Mouse (Mus musculus) forebrain, embryonic 16.5 days (tissue): ENCODE results near the gene Babam2. TPM values are rescaled to one million over a fixed set of nuclear protein-coding genes. Genes with fewer than 3 reads are reported as not detected.

ENCODE experiments used
- ATAC-seq: fragments of 200-750 bp; cut with Nextera tagmentation; 2 replicates; pipeline ENCODE4 v1.8.0; 2017; ENCODE audit warnings: mild to moderate bottlenecking, moderate library complexity
- H3K27ac ChIP-seq: fragments of 300-500 bp; sonication (generic); 2 replicates; pipeline ENCODE4 v1.5.1; 2014; ENCODE audit warnings: low read length, control low read depth
- H3K27me3 ChIP-seq: fragments of 300-500 bp; sonication (generic); replicated peaks from 2 replicates; pipeline ENCODE4 v1.6.1; 2014; ENCODE audit warnings: low read length; ENCODE audit not compliant: control insufficient read depth, insufficient read depth
- H3K36me3 ChIP-seq: fragments of 300-500 bp; sonication (generic); 2 replicates; pipeline ENCODE4 v1.6.1; 2014; ENCODE audit not compliant: control insufficient read depth, insufficient read depth
- H3K4me1 ChIP-seq: fragments of 300-500 bp; sonication (generic); replicated peaks from 2 replicates; pipeline ENCODE4 v1.6.1; 2014; ENCODE audit warnings: low read length; ENCODE audit not compliant: control insufficient read depth, insufficient read depth
- H3K4me2 ChIP-seq: fragments of 300-500 bp; sonication (generic); 2 replicates; pipeline ENCODE4 v1.6.1; 2014; ENCODE audit warnings: mild to moderate bottlenecking, low read length, control low read depth
- H3K4me3 ChIP-seq: fragments of 300-500 bp; sonication (generic); replicated peaks from 2 replicates; pipeline ENCODE4 v1.5.1; 2014; ENCODE audit warnings: mild to moderate bottlenecking, low read length, control low read depth
- H3K9ac ChIP-seq: fragments of 300-500 bp; sonication (generic); replicated peaks from 2 replicates; pipeline ENCODE4 v1.6.1; 2014; ENCODE audit warnings: low read depth, low read length, control low read depth
- H3K9me3 ChIP-seq: fragments of 300-500 bp; sonication (generic); 2 replicates; pipeline ENCODE4 v1.6.1; 2016; ENCODE audit warnings: low read length; ENCODE audit not compliant: control insufficient read depth
- WGBS: fragments of 180-500 bp; shearing (Covaris S2); extraction: QIAGEN DNeasy Blood & Tissue Kit; methylation state at CpG from one replicate; pipeline ENCODE4 v1.1.7; 2014; 5-methylcytosine and 5-hydroxymethylcytosine counted together
- polyA plus RNA-seq: library from polyadenylated mRNA; unstranded; fragments of >200 nt; fragmentation: Nextera tagmentation; extraction: Ambion mirVana; gene quantifications from 2 replicates; pipeline ENCODE4 v1.2.1, GENCODE M21; 2015

Babam2 gene
- polyA plus RNA-seq, 1 experiment from 2014 or later = 53.5 TPM

DNA sequence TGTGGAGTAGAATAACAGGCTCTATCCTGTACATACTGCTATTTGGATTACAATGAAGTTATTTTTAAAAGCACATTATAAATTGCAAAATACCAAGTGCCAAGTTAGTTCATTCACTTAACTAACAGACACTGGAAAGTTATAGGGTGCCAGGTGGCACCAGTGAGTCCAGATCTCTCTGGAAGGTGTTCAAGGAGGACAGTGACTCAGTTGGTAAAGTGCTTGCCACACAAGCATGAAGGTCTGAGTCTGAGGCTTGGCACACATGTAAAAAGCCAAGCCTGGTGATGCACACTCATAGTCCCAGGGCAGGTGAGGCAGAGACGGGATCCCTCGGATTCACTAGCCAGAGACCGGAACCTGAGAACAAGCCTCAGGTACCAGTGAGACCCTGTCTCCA, 375.4 kb downstream of the Babam2 start:
- H3K9me3 ChIP-seq = no peaks in the 10 kb centered on the region
- no peaks in the 10 kb centered on the region for H3K4me1 ChIP-seq
- H3K4me3 ChIP-seq = no peak overlapping the region
- no peaks in the 10 kb centered on the region for H3K27me3 ChIP-seq
- no peak overlapping the region for H3K4me2 ChIP-seq
- no peak overlapping the region for H3K27ac ChIP-seq
- H3K9ac ChIP-seq = no peak overlapping the region
- ATAC-seq = no peak
- H3K36me3 ChIP-seq = no peaks in the 10 kb centered on the region
- 100% methylated on average over 3 of the region's 3 CpGs for WGBS

DNA sequence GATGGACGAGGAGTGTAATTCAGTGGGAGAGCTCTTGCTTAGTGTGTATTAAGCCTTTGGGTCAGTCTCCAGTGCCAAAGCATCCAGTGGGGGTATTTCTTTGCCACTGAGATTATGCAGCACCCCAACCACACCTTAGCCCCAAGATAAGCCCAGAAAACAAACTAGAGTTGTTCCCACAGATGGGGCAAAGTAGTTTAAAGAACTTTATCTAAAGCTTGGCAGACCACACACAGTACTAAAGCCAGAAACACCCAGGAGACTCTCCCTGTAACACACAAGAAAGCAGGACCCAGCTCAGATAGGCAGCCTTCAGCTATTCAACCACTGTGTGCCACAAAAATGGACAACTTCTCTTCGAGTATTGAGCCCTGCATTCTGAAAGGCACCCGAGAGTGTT, 376.6 kb downstream of the Babam2 start:
- Histone ChIP-seq H3K4me2 (no peak overlapping the region), H3K9me3 (no peaks in the 10 kb centered on the region), H3K4me1 (no peaks in the 10 kb centered on the region), H3K27ac (no peak overlapping the region), H3K36me3 (no peaks in the 10 kb centered on the region), H3K27me3 (no peaks in the 10 kb centered on the region), H3K9ac (no peak overlapping the region), H3K4me3 (no peak overlapping the region)
- no peak for ATAC-seq
- WGBS = 84% methylated on average over 3 of the region's 3 CpGs

DNA sequence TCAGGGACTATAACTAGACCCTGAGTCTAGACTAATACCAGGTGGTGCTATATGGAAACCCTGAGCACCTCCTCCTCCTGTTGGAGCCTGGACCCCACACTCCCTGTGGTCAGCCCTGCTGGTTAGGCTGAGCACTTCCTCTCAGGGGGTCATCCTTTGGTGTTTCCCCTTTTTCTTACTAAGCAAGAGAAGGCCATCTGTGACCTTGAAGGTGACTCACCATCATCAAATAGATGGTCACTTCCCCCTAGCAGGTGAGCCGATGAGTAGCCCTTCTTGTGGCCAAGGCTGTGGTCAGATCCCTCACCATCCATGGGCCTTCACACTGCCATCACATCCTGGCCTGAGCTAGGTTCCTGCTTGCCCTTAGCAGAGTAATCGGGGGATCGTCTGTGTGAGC, 379.7 kb downstream of the Babam2 start:
- H3K27ac ChIP-seq = no peak overlapping the region
- 90% methylated on average over 3 of the region's 3 CpGs for WGBS
- no peak overlapping the region for H3K4me2 ChIP-seq
- ATAC-seq = no peak
- H3K36me3 ChIP-seq = no peaks in the 10 kb centered on the region
- H3K9ac ChIP-seq = no peak overlapping the region
- no peaks in the 10 kb centered on the region for H3K27me3 ChIP-seq
- H3K4me3 ChIP-seq = no peak overlapping the region
- H3K9me3 ChIP-seq = no peaks in the 10 kb centered on the region
- no peaks in the 10 kb centered on the region for H3K4me1 ChIP-seq

DNA sequence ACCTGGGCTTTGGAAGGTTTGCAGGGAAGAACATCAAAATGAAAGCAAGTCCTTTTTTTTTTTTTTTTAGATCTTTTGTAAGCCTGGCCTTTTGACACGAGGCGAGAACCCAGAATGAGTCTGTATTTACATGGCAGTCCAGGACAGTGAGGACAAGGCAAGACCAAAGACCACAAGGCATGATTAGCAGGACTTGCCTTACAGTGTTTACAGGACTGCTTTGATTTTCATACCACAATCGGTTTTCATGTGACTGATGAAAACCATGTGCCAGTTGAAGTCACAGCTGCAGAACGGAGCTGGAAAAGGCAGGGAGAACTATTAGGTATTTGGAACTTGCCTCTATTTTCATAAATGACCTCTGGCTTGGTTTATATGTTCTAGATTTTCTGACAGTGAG, 381.5 kb downstream of the Babam2 start:
- 86% methylated on average over 4 of the region's 4 CpGs for WGBS
- no peak overlapping the region for H3K9ac ChIP-seq
- no peaks in the 10 kb centered on the region for H3K9me3 ChIP-seq

DNA sequence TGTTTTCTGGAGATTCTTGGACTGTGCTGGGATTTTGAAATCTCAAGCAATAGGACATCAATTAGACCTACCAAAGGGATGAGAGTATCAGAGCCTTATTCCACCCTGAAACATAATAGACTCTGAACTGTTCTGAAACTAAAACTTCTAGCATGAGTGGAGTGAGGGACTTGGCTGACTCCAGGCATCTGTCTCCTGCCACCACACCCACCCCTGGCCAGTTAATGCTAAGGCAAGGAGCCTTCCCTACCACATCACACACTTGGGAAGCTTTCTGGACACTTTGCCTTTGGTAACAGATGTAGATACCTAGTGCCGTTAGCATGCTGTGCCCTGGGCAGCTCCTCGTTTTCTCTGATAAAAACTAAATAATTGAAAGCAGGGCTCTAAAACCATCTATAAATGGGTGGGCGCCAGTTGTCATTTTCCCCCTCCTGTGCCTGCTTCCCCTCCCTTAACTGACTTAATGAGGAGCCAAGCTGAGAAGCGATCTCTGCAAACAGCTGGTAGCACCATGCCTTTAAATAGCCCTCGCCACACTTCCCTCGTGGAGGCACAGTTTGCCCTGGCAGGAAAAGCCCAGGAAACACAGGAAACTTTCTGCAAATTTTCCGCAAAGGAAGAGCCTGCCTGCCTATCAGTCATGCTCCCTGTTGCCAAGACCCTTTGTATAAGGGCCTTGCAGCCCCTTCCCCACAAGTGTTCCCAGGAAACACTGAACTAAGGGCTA, 383.2 kb downstream of the Babam2 start:
- Histone ChIP-seq H3K9ac (no peak overlapping the region), H3K4me2 (no peak overlapping the region), H3K9me3 (no peaks in the 10 kb centered on the region), H3K4me3 (no peak overlapping the region), H3K4me1 (no peaks in the 10 kb centered on the region), H3K27ac (no peak overlapping the region), H3K36me3 (no peaks in the 10 kb centered on the region), H3K27me3 (no peaks in the 10 kb centered on the region)
- no peak for ATAC-seq
- 29% methylated on average over 7 of the region's 7 CpGs for WGBS

More for the DNA sequence above, 381.5 kb downstream of the Babam2 start:
- Histone ChIP-seq H3K36me3 (no peaks in the 10 kb centered on the region), H3K4me2 (no peak overlapping the region), H3K27me3 (no peaks in the 10 kb centered on the region), H3K4me1 (no peaks in the 10 kb centered on the region), H3K4me3 (no peak overlapping the region), H3K27ac (no peak overlapping the region)
- no peak for ATAC-seq

DNA sequence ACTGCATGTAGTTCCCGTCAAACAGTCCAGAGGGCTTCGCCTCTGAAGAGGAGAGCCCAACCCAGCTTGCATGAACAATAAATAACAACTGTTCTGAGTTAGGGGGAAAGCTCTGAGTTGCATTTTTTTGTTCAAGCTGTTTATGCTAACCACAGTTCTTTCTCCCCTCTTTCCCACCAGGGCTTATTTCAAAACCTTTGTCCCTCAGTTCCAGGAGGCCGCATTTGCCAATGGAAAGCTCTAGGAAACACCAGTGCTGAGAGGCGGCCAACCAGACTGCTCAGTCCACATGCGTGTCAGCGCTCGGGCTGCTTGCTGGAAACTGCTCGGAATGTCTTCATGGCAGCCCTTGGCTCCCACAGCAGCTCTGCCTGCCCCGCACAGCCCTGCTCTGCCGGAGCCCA, 386.9 kb downstream of the Babam2 start:
- Histone ChIP-seq H3K36me3 (no peaks in the 10 kb centered on the region), H3K27ac (no peak overlapping the region), H3K4me3 (no peak overlapping the region), H3K4me1 (no peaks in the 10 kb centered on the region), H3K4me2 (no peak overlapping the region), H3K9ac (no peak overlapping the region), H3K9me3 (no peaks in the 10 kb centered on the region), H3K27me3 (no peaks in the 10 kb centered on the region)
- no peak for ATAC-seq
- WGBS = 83% methylated on average over 10 of the region's 10 CpGs

DNA sequence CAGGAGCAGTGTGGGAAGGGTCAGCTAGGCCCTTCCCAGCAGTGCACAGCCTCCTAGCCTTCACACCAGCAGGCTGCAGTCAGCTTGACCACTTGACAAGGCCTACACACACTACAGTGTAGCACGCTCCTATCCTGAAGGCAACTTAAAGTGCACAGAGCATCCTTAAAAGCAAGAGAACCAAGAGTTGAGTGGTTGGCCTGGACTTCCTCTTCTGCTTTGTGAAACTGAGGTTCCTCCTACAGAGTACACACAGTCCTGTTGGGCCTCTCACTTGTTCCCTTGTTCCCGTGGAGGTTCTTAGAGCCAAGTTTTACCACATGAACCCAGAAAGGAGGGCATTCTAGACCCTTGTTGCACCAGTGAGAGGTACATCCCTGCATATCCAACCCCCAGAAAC, 388.1 kb downstream of the Babam2 start:
- WGBS = 96% methylated on average over 2 of the region's 2 CpGs
- H3K27ac ChIP-seq = no peak overlapping the region
- H3K36me3 ChIP-seq = no peaks in the 10 kb centered on the region
- H3K9ac ChIP-seq = no peak overlapping the region
- ATAC-seq = no peak
- no peaks in the 10 kb centered on the region for H3K4me1 ChIP-seq
- no peak overlapping the region for H3K4me2 ChIP-seq
- no peaks in the 10 kb centered on the region for H3K9me3 ChIP-seq
- no peak overlapping the region for H3K4me3 ChIP-seq
- H3K27me3 ChIP-seq = no peaks in the 10 kb centered on the region

DNA sequence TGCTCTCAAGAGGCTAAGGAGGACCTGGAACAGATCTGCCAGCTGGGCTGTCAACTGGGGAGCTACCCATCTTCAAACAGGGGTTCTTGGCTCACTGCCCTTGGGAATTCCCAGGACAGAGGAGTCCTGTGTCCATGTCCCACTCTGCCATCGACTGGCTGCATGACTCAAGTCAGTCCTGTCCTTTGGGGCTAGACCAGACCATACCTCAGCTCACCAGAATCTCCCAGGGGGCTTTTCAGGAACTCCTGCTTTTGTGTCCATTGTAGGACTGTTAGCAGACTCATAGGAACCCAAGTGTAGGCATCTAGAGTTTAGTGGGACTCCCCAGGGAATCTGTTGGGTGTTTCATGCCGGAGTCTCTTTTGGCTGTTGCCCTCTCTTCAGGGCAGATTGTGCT, 388.5 kb downstream of the Babam2 start:
- Histone ChIP-seq H3K9ac (no peak overlapping the region), H3K36me3 (no peaks in the 10 kb centered on the region), H3K4me3 (no peak overlapping the region), H3K27ac (no peak overlapping the region), H3K4me1 (no peaks in the 10 kb centered on the region), H3K9me3 (no peaks in the 10 kb centered on the region), H3K27me3 (no peaks in the 10 kb centered on the region), H3K4me2 (no peak overlapping the region)
- WGBS = 85% methylated on average over 2 of the region's 2 CpGs
- ATAC-seq = no peak

DNA sequence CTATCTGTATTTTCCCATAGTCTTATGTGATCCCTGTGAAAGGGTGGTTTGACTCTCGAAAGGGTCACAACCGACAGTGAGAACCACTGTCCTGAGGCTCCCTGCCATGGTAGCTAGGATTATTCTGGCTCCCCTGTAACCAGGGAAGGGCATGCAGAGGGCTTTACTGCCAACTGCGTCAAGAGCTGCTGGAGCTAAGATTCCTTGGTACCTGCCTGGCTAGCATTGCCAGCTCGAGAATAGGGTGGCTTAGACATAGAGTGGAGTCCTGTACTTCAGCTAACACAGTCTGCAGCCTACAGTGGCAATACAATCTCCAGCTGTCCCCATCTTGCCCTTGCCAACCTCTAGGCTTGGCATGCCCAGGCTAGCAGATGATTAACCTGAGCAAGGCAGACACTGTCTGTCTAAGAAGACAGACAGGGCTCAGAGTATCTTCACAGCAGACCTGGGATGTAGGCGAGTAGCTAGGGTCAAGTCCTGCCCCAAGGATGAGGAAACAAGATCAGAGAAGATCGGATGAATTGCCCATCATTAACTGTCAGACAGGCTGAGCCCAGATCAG, 389.1 kb downstream of the Babam2 start:
- Histone ChIP-seq H3K36me3 (no peaks in the 10 kb centered on the region), H3K4me3 (no peak overlapping the region), H3K4me1 (no peaks in the 10 kb centered on the region), H3K9me3 (no peaks in the 10 kb centered on the region), H3K4me2 (no peak overlapping the region), H3K27me3 (no peaks in the 10 kb centered on the region), H3K9ac (no peak overlapping the region), H3K27ac (no peak overlapping the region)
- no peak for ATAC-seq
- WGBS = 94% methylated on average over 6 of the region's 6 CpGs

DNA sequence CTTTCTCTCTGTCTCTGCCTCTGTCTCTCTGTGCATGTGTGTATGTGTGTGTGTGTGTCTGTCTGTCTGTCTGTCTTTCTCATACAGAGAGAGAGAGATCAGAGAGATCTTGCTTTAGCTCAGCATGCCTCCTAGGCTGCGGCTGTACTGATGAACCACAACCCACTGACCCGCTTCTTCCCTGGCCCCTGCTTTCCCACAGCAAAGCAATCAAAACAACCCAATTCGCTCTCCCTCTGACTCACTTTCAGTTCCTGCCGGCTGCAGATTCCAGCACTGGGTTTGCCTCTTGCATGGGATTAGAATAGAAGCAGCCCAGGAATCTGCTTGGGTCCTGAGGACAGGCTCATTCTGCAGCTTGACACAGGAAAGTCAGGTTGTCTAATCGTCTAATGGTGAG, 392.0 kb downstream of the Babam2 start:
- 70% methylated on average over 5 of the region's 5 CpGs for WGBS
- Histone ChIP-seq H3K4me1 (no peaks in the 10 kb centered on the region), H3K4me2 (no peak overlapping the region), H3K27ac (no peak overlapping the region), H3K9ac (no peak overlapping the region), H3K4me3 (no peak overlapping the region), H3K36me3 (no peaks in the 10 kb centered on the region), H3K9me3 (no peaks in the 10 kb centered on the region), H3K27me3 (no peaks in the 10 kb centered on the region)
- ATAC-seq = no peak
